In genomic region chr1:85935148-85935852, GRCm38 (mm10) we compare ENCODE assay signal across 8 mouse cellular contexts. TPM values are rescaled to one million over a fixed set of nuclear protein-coding genes. Genes with fewer than 3 reads are reported as not detected.
DNase-seq lines count a peak whose midpoint lies in the region; ATAC-seq and TF ChIP-seq lines count a peak whose summit lies in the region.

No protein-coding gene starts in this region.

- 0 out of 2 replicates have a peak, but pooled peaks cover 12% of the 10 kb centered on the region for H3K4me1 ChIP-seq in kidney, postnatal 0 days (replicated peaks; ENCODE audit: insufficient read depth, low read length)

- 66% methylated on average over 8 of the region's 8 CpGs for WGBS in kidney, postnatal 0 days

- no peaks in the 10 kb centered on the region for H3K9me3 ChIP-seq in kidney, postnatal 0 days (replicated peaks; ENCODE audit: low read length)

- ATAC-seq in common myeloid progenitor, adult 5-6 weeks (replicated peaks; ENCODE audit: low read depth, poor library complexity, severe bottlenecking), result peak; percentile 71
- ATAC-seq in kidney, postnatal 0 days (replicated peaks; ENCODE audit: low FRiP score, low read depth), result no peak
- ATAC-seq in monocyte, adult 5-6 weeks (replicated peaks; ENCODE audit: insufficient number of reproducible peaks, low FRiP score, low TSS enrichment, poor library complexity, severe bottlenecking), result no peak

- H3K4me3 ChIP-seq in kidney, postnatal 0 days (replicated peaks; ENCODE audit: low read depth, low read length), result no peak overlapping the region

- H3K27me3 ChIP-seq in kidney, postnatal 0 days (ENCODE audit: insufficient read depth, low read length), result no peaks in the 10 kb centered on the region

- no peak overlapping the region for H3K27ac ChIP-seq in kidney, postnatal 0 days

- DNase-seq in layer of hippocampus, adult 11-12 months (ENCODE audit: low spot score), result peak; percentile 77
- no peak for DNase-seq in layer of hippocampus, adult 9-11 months
- peak; percentile 61 to 75 for DNase-seq in CD8-positive naive resting alpha-beta T cell, adult 2 months (ENCODE audit: low read depth in 2 of 2, low spot score in 2 of 2)
- peak; percentile 54 for DNase-seq in adipocyte (ENCODE audit: low spot score)
- DNase-seq in kidney, postnatal 0 days (ENCODE audit: low spot score), result peak; percentile 51
- DNase-seq in naive thymus-derived CD4-positive, alpha-beta T cell, adult 2 months (ENCODE audit: low read depth), result peak; percentile 82

- no peak overlapping the region for H3K4me2 ChIP-seq in kidney, postnatal 0 days (ENCODE audit: low read length)

- TF ChIP-seq CTCF in kidney, postnatal 0 days (IDR thresholded peaks at IDR 0.05; ENCODE audit: low read depth), result peak; percentile 72

- no peak overlapping the region for H3K9ac ChIP-seq in kidney, postnatal 0 days (ENCODE audit: low read depth, low read length)

- no peaks in the 10 kb centered on the region for H3K36me3 ChIP-seq in kidney, postnatal 0 days (ENCODE audit: insufficient read depth, low read length)

RNA-seq across cellular contexts. Expression of gene 4933407L21Rik, which starts 7.0 kb away (rescaled TPM):
- not detected in 2 replicates for total RNA-seq in common myeloid progenitor, adult 5-6 weeks (2017)
- 1.3 and 2.0 TPM in 2 replicates for polyA plus RNA-seq in kidney, postnatal 0 days (2015; fragmentation: Nextera tagmentation; extraction: Ambion mirVana)
- not detected in 3 replicates for total RNA-seq in monocyte, adult 5-6 weeks (2017)

RNA-seq across cellular contexts. Expression of gene Gpr55, which starts 25.5 kb away (rescaled TPM):
- not detected in 2 replicates for total RNA-seq in common myeloid progenitor, adult 5-6 weeks (2017)
- 0.03 TPM in 1 of 2 replicates, not detected in the other for polyA plus RNA-seq in kidney, postnatal 0 days (2015; fragmentation: Nextera tagmentation; extraction: Ambion mirVana)
- total RNA-seq in monocyte, adult 5-6 weeks (2017), result 2.2 to 4.9 TPM (median 4.7 TPM) in 3 replicates

RNA-seq across cellular contexts. Expression of gene Itm2c, which starts 41.2 kb away (rescaled TPM):
- total RNA-seq in common myeloid progenitor, adult 5-6 weeks (2017), result 41.7 and 51.8 TPM in 2 replicates
- polyA plus RNA-seq in kidney, postnatal 0 days (2015; fragmentation: Nextera tagmentation; extraction: Ambion mirVana), result 256 TPM in 2 replicates
- 94.7 to 124 TPM (median 121 TPM) in 3 replicates for total RNA-seq in monocyte, adult 5-6 weeks (2017)
